Mouse (Mus musculus) cerebellum, postnatal 4 days (tissue): ENCODE measurements around the gene Gm28035.

Experiments
- DNase-seq, 2 experiments: peaks; one replicate each; pipeline ENCODE4 v3.0.0; 2022; ENCODE audit warnings: low spot score in 2 of 2, mixed read lengths in 1 of 2

Gene Gm28035

GRCm38 (mm10) chr2:30240267-30240666 lies at the start of gene Gm28035:
Gene Gm28035, plus strand, starts transcription at chr2:30240567.
- no peak for DNase-seq

GRCm38 (mm10) chr2:30191790-30192580 lies 48.4 kb upstream of the Gm28035 start:
- DNase-seq = no peak

- DNase-seq = no peak
These were observed 45.7 kb upstream of the Gm28035 start for GRCm38 (mm10) chr2:30194656-30195055.

- no peak for DNase-seq
These were observed 42.3 kb upstream of the Gm28035 start for GRCm38 (mm10) chr2:30198021-30198420.

GRCm38 (mm10) chr2:30199984-30200383 lies 40.4 kb upstream of the Gm28035 start:
- DNase-seq = no peak

DNA sequence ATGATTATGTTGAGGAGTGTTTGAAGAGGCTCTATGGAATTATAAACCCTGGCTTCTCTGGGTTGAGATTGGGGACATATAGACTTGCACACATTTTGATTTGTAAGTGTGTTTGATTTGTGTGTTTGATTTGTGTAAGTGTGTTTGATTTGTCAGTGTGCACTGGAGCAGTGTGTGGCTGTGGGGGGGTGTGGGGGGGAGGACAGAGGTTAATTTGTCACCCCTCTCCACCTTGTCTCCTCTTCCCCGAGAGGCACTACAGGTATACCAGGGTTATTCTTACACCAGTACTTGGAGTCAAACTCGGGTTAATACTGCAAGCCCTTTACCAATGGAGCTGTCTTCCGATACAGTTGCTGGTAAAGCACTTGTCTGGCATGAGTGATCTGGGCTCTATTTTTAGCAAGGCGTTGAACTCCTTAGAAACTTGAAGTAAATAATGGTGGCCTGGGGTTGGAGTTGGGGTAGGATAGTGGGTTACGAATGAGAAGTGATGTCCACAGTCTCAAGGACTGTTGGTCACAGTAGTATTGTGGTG lies 39.9 kb upstream of the Gm28035 start:
- DNase-seq = no peak

DNA sequence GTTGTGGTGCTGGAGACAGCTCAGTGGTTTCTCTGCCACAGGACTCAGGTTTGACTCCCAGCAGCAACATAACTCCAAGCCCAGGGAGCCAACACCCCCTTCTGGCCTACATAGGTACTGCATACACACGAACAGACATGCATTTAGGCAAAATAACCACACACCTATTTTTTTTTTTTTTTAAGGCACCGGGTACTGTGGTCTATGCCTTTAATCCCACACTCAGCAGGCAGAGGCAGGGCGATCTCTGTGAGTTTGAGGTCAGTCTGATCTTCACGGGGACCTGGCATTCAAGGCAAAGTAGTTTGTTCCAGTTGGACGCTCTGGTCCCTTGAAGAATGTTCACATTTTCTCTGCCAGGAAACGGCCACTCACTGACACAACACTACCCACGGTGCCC lies 36.9 kb upstream of the Gm28035 start:
- DNase-seq = peak in 1 of 2 experiments; percentile 15

DNA sequence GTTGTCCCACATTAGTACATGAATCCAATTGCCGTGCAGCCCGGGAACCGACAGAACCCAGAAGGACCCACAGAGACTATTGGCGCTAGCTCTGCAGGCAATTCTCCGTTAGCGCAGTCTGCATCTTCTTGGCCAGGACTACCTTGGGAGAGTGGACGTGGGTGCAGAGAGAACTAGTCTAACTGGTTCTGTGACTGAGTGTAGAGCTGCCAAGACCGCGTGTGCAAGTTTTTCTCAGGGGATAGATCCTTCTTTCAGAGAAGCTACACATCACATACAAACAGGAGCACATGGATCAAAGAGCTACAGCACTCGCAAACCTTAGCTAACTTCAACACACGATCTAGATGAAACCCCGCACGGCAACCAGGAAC lies 35.1 kb upstream of the Gm28035 start:
- no peak for DNase-seq

DNA sequence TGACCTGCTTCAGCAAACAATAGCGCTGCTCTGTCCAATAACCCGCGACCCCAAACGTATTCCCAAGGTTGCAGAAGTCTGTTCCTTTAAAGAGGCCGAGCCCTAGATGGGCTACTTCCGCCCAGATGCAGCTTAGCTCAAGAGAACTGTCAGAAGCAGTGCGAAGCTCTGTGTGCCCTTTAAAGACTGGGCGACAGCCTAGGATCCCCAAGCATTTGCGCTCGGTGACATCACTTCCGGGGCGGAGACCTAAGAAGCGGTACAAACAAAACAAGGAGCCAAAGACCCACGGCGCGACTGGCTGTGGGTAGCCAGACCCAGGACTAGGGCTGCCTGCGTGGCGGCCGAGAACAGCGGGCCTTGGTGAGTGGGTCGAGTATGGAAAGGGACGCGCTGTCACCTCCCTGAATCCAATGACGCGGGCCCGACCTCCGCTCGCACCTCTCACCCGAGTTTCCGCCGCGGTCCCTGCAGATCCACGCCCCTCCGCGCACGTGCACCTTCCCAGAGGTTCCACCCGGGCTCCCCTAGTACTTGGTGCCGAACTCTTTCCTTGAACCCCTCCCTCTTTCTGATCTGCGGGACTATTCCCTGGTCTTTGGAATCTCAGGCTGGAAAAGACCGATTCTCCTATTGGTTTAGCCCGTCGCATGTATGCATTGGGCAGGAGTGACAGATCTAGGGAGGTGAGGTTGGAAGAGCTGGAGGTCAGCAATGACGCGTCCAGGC lies 34.6 kb upstream of the Gm28035 start, which contains the start of gene Kyat1:
Gene Kyat1, minus strand, starts transcription at position 219 of the 729 bp plus-strand sequence.
- peak; percentile 74 to 88 for DNase-seq

DNA sequence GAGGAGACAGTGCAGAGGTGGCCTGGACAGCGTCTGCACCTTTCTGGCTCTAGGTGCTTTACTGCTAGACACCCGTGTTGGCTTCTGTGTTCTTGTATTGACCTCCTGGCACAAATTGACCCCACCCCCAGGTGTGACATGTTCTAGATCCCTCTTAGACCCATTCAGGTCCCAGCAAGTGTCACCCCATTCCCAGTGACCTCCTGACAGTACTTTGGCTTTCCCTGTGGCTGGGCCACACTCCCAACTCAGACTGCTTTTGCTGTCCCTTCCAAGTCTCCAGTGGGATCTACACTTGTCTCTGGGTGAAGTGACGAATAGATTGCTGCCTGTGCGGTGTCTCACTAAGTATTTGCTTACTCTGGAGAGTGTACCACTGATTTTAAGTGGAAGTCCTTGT lies 33.0 kb upstream of the Gm28035 start:
- no peak for DNase-seq

DNA sequence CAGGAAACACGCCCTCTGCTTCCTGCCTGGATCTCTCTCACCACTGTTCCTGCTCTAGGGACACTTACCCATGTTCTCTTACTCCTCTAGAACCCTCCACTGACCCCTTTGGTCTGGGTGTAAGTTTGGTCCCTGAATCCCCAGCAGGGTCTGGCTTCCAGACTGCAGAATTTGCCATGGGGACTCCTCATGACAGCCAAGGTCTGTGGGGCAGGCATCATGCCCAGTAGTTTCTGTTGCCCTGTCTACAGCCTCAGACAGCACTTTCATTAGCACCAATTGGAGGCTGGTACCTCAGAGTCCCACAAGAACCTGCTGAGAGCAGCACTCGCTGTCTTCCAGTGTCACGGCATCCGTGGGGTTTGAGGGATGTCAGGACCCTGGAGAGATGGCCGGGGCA lies 32.5 kb upstream of the Gm28035 start:
- no peak for DNase-seq

DNA sequence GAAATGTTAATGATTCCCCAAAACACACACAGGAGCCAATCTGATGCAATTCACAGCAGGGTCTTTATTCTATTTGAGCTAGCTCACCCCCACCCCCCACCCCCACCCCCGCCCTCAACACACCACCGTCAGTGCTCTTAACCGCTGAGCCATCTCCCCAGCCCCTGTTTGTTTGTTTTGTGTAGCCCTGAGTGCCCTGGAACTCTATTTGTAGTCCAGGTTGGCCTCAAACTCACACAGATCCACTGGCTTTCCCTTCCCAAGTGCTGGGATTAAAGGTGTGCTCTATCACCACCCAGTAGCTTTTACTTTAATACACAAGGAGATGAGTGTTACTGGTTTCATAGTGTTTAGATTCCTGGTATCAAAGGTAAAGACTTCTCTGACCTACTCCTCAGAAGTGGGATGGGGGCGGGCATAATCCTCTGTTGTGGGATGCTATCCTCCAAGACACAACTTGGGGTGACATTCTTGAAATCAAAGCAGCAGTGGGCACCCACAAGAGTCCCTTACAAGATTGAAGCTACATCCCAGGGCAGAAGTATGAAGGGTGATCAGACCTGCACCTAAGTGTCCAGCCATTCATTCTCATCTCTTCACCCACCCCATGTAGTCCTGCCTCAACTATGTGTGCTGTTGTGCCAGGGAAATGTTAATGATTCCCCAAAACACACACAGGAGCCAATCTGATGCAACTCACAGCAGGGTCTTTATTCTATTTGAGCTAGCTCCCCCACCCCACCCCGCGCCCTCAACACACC lies 28.8 kb upstream of the Gm28035 start:
- DNase-seq = no peak

GRCm38 (mm10) chr2:30212169-30212545 lies 28.2 kb upstream of the Gm28035 start:
- DNase-seq = no peak

DNA sequence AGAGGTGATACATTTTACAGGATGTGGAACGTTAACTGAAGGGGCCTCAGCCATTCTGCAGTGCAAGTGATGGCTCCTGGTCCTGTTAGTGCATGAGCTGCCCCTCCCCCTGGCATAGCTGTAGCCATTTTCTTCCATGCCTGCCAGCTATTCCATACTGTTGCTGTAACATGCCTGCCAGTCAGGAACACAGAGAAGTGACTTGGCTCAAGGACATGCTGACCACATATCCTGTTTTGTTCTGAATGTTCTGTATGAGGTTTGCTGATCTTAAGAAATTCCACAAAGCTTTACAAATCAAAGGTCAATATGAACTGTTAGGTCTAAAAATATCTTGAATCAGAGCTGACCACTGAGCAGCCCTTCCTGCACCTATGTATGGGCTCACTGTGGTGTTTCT lies 27.4 kb upstream of the Gm28035 start:
- no peak for DNase-seq

DNA sequence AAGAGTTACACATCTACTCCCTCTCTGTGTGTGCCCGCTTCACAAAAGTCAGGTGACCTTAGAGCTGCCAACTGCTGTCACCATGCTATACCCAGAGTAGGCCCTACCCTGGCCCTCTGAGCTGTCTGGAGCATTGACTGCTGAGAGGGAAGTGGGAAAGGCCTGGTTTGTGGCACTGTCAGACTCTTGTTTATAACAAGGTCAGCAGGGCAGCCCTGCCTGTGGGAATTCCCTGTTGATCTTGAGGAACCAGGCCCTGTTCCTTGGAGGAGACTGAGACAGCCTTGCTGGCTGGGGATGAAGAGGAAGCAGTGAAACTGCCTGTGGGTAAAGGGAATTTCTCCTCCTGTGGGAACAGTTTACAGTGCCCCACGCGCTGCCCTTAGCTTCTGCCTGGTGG lies 25.6 kb upstream of the Gm28035 start:
- no peak for DNase-seq

GRCm38 (mm10) chr2:30215493-30215892 lies 24.9 kb upstream of the Gm28035 start:
- DNase-seq = no peak

DNA sequence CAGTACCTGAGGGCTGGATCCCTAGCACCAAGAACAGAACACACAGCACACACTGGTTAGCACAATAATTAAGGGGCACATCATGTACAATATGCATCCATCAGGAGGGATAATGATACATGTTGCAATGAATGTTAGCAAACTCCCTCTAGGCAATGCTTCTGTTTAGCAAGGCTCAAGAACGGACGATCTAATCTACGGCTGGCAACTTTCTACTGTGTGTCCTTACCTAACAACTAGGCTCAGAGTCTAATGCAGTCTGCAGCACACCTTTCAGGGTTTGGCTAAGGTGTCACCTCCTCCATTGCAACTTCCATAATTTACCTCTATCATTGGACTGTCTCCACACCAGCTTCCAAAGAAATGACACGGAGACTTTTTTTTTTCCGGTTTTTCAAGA lies 24.1 kb upstream of the Gm28035 start:
- no peak for DNase-seq

DNA sequence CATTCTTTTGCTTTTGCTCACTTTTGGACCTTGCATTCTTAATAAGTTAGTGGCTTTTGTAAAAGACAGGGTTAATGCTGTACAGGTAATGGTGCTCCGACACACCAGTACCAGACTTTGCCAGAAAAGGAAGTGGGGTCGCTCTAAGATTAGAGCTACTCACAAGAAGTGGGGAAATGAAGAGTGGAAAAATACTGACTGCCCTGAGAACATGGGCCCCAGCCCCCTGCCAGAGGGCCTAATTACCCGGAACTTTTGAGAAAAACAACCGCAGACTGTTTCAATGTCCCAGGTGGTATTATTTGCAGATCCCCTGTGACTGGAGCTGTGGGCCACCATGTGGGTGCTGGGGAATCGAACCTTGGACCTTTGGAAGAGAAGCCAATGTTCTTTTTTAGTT lies 4.8 kb upstream of the Gm28035 start:
- DNase-seq = no peak

DNA sequence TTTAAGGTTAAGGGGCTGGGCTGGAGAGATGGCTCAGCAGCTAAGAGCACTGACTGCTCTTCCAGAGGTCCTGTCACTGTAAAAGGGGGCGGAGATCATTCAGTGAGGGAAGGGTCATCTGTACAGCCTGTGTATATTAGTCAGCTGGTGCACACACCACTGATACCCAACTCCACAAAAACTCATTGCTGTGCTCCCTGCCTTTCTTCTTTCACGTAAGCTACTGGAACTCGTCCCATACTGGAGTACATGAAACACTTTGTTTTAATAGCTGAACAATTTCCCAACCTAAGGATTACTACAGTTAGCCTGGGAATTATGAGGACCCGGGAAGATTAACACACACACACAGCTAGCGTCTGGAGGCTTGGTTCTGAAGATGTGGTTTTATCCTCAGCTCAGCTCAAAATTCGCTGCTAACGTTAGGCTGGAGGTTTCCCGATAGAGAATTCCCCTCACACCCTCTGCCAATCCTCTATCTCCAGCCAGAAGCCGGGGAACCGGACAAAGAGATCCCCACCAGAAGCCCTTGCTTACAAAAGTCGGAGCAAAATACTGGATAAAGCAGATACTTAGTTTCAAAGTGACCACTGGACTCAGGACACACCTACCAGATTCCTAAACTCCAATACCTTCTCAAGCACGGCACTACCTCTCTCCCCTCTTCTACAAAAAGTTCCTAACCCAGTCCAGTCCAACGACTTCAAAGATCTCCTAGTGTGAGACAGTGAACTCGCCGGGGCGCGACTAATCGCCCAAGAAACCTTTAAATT lies 3.8 kb upstream of the Gm28035 start:
- DNase-seq = no peak

GRCm38 (mm10) chr2:30237199-30237880 lies 3.0 kb upstream of the Gm28035 start, which contains the start of gene Lrrc8a:
Gene Lrrc8a, plus strand, starts transcription at chr2:30237715.
- peak; percentile 99 to 100 for DNase-seq

DNA sequence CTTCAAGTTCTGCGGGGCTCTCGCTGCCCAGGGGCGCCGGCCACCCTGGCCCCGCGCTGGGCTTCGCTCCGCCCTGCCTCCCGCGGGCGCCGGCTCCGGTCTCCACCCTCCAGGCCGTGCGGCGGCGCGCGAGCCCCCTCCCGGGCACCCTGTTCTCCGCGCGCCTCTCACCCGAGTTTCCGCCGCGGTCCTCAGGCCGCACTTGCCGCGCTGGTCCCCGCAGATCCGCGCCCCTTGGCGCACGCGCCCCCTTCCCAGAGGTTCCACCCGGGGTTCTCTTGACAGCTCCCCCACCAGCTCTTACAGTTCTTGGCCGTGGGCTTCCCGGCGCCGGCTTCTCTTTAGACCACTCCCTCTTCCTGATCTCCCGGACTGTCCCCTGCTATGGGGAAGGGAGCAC lies 2.5 kb upstream of the Gm28035 start:
- peak in 1 of 2 experiments; percentile 67 for DNase-seq
